Mouse (Mus musculus): ENCODE results near the gene Agt.

Agt gene

DNA sequence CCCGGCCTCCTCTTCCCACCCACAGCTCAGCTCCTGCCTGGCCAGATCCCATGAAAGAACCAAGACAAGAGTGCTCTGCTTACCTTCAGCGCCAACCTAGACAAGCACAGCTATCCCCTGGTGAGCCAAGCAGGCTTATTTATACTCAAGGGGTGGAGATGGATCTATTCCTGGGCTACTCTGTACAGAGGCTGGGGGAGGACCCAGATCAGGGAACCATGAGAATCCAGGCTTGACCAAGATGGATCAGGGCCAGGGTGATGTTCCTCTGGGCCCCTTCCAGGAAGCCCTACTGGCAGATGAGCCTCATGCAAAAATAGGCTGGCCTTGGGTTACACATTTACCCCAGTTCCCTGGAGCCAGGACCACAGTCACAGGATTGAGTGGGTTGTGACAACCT, at the start of gene Agt:
Agt (minus strand) TSS at position 114 of the 400 bp plus-strand sequence.
- DNase-seq (ENCODE audit: low spot score in 2 of 2): no peak

DNA sequence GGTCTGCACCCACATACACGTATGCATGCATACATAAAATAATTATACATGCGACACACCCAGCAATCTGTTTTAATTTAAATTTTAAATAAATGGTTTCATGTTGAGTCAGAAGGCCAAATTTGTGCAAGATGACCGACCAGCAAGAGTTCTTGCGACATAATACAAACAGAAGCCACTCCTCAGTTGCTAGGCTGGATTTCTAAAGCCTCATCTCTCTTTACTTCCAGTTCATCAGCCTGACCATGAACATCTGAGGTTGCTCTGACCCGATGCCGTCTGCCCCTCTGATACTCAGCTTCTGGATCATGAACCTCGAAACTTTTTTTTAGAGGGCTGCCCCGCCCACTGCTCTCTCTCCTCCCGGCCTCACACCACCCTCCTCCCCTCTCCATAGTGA, 48.7 kb upstream of the Agt start:
- DNase-seq (ENCODE audit: low spot score in 2 of 2): no peak

DNA sequence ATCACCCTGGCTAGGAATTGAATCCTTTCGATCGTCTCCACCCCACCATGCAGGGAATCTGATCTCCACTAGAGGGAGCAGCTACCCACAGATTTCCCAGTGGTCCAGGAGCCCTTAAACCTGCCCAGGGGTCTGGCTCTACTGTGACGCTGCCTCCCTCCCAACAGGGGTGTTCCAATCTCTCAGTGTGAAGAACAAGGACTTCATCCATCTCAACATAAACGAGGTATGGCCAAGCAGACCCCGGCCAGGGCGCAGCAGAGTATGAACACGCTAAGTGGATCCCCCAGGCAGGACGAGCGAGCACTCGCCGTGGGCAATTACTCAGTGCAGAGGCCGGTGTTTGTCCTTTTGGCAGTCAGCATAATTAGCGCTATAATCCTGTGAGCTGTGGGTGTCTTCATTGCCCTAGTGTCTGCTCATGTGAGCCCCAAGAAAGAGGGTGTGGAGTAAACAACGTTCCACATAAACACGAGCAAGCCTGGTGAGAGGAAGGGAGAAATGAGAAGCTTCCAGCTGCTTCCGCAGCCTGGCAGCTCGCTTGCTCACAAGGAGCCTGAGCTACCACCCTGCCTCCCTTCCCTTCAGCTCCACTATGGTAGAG, 47.9 kb upstream of the Agt start:
- peak; percentile 22 to 69 for DNase-seq (ENCODE audit: low spot score in 2 of 2)

DNA sequence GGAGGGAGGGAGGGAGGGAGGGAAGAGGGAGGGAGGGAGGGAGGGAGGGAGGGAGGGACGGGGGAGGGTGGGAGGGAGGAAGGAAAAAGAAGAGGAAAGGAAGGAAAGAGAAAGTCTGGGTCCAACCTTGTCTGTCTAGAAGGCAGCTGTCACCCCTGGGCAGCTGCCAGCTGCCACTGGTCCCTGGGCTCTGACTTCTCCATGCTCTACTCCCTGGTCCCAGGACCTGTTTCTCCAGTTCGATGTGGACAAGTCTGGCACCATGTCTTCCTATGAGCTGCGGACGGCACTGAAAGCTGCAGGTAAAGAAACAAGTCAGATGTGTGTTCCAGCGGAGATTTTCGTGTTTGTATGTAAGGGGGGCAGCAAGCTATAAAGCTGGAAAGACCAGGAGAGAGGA, 44.8 kb upstream of the Agt start:
- no peak for DNase-seq (ENCODE audit: low spot score in 2 of 2)

DNA sequence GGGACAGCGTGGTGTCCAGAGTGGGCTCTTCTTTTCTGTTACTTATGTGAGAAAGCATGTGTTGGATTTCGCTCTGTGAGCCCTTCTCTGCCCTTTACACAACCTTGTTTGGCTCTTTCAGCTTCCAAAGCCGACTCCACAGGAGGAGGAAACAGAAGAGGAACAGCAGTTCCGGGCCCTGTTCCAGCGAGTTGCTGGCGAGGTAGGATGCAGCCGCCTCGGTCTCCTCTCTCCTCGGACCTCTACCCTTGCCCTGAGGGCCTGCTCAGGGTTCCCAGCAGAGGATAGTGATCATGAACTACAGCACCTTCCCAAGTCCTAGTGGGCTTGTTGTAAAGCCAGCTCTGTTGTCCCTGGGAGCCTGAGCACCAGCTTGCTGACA, 39.5 kb upstream of the Agt start:
- DNase-seq (ENCODE audit: low spot score in 2 of 2): no peak

DNA sequence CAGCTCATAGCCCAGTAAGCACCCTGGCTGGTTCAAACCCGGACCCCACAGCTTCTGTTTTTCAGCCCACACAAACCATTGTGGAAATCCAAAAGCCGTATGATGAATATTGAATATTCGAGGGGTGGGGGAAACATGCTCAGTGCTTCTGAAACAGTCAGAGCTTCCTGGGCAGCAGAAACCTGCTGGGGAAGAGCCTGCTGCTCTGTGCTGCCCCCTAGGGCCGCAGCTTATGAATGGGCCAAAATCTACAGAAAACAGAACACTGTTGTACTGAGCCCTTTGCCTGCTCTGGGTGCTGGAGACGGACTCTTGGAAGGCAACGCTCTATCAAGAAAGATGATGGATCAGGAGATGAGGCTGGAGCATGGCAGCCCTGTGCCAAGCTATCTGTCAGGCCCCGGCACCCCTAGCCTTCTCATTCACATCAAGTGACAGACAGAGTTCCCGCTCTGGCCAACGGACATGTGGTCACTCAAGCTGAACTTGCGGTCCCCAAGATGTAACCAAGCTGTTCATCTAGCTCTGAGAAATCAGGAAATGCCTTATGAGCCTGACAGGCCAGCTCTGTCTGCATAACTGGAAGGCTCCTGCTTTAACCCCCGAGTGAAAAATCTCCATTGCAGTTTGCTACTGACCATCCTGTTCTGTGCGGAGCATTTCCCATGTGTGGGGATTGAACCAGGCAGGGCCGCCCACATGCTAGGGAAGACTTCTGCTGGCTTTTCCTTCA, 38.9 kb upstream of the Agt start:
- DNase-seq (ENCODE audit: low spot score in 2 of 2): peak in 1 of 2 experiments; percentile 31

DNA sequence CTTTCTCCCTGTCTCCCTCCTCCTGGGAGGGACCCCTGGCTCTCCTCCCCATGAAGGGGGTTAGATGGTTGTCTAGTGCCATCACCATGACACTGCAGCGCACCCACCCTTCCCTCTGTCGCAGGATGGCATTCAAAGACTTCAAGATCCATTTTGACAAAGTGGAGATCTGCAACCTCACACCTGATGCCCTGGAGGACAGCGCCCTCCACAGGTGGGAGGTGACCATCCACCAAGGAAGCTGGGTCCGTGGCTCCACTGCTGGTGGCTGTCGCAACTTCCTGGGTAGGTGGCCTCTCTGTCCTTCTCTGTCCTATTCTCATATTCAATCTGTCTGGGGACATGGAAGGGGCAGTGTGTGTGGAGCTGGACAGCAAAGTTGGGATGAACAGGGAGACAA, 34.6 kb upstream of the Agt start:
- DNase-seq (ENCODE audit: low spot score in 2 of 2): peak in 1 of 2 experiments; percentile 25

DNA sequence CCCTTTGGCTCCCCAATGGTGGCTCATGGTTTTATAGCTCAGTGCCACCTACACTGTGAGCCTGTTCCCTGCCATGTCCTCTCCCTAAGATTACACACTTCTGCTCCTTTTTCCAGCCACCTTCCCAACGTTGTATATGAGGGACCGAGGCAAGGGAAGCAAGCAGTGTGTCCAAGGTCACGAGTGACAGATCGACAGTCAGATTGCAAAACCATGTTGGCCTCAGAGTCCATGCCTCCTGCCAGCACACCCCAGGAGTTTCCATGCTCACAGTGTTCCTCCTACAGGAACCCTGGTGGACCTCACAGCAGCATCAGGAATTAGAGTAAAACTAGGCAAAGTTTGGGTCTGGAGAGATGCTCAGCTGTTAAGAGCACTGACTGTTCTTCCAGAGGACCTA, 19.9 kb upstream of the Agt start:
- DNase-seq (ENCODE audit: low spot score in 2 of 2): no peak

DNA sequence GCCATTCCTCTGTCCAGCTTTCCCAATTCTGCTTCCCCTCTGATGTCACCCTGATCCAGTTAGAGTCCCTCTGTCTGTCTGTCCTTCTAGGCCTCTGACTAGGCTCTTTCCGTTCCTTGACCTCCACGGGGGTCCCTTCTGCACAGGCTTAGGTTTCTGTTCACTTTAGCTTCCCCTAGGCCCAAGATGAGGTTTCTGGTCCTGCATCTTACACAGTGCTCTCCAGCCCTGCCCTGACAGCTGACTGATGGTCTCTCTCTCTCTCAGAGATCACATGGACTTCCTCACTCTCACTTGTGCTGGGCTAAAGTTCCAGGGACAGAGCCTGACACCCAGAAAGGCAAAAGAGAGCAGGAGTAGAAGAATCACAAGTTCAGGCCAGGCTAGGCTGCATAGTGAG, 17.1 kb upstream of the Agt start:
- no peak for DNase-seq (ENCODE audit: low spot score in 2 of 2)

DNA sequence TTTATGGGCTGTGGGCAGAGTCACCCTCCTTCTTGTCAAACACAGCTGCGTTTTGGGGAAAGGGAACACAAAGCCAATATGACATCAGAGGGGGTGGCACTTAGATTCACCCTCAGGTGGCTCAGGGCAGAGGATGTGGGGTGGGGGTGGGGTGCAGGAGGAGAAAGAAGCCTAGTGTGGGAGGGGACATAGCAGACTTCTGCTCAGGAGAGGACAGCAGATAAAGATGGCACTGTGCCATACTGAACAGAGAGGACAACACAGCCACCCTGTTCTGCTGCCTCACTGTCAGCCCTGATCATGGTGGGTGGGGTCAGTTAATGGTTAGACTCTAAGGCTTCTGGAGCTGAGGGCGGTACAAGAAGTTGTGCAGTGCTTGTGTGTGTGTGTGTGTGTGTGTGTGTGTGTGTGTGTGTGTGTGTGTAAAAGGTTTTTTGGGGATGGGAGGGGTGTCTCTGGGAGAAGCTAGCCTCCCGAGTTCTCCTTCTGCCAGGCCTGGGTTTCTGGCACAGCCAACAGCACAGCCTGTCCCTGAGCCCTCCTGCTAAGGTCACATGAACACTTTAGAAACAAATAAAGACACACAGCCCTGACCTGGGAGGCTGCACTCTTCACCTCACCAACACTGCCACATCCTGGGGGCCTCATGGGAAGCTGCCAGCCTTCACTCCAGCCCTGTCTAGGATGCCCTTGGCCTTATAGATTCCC, 16.4 kb upstream of the Agt start:
- DNase-seq (ENCODE audit: low spot score in 2 of 2): peak; percentile 22 to 37

DNA sequence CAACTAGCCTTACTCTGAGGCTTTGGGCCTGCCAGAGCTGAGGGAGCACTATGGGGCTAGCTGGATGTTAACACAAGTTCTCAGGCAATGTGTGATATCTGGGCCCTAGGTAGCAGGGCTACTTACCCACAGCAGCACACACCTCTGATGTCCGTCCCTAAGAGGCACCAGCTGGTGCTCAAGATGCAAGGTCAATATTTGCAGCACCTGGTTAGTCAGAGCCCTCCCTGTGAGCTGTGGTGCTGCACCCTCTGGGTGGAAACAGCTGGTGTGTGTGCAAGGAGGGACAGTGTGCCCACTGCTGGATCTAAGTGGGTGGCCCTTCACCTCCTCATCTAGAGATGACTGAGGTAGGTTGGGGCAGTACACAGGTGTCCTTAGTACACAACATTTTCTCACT, 7.2 kb upstream of the Agt start:
- DNase-seq (ENCODE audit: low spot score in 2 of 2): no peak

DNA sequence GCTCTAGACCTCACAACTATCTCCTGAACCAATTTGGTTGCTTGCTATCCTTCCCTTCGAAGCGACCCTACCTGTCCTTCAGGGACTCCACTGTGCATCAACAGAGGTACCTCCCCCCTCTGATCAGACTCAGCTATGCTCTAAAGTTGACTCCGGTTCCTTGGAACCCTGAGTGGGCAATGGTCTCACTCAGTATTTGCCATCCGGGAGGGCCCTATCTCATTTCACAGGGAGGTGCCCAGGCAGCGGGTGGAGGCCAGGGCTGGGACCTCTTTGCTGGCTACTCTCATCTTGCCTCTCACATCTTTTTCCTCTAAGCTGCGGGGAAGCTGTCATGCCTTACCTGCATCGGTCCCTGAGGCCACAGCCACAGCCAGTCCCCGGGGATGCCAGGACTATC, 6.3 kb upstream of the Agt start, which contains the start of gene Capn9:
Capn9 (plus strand) TSS at position 301 of the 400 bp plus-strand sequence.
- no peak for DNase-seq (ENCODE audit: low spot score in 2 of 2)

DNA sequence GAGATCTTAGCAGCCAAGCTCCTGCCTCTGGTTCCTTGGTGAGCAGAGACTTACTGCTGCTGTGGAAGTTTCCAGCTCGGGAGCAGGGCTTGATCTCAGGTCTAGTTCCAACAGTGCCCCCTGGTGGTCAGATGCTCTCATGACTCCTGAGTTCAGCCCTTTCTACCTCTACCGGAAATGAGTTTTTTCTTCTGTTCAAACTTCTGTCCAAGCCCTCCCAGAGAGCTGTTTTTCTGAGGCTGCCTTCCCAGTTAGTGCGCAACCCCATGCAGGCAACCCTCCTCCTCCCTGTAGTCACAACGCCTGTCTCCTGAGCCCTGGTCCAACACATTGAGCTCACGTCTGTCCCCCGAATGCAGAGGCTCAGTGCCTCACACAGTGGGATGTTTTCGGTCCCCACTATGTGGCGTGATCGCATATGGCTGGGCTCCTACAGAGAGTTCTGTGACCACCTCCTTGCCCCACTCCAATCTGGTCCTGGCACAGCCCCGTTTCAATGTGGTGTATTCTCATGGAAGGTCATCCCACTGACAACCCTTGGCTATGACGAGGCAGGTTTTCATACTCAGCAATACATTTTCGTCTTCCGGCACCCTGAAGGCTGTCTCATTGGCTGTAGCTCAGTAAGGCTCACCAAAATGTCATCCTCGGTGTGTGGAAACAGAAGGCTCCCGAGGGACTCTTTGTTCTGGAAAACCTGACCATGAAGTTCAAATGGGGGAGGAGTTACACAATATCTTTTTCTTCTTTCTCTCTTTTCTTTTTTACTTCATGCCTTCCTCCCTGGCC, 4.2 kb upstream of the Agt start:
- peak; percentile 78 to 95 for DNase-seq (ENCODE audit: low spot score in 2 of 2)

DNA sequence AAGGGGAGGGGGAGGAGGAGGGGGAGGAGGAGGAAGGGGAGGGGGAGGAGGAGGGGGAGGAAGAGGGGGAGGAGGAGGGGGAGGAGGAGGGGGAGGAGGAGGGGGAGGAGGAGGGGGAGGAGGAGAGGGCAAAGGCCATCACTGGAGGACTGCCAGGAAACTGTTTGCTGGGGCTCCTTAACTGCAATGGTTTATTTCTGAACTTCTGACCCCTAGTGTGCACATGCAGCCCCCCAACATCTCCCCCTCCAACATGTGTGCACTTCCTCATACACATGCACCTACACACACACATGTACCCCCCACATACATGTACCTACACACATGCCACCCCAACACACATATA, 2.9 kb upstream of the Agt start:
- no peak for DNase-seq (ENCODE audit: low spot score in 2 of 2)

DNA sequence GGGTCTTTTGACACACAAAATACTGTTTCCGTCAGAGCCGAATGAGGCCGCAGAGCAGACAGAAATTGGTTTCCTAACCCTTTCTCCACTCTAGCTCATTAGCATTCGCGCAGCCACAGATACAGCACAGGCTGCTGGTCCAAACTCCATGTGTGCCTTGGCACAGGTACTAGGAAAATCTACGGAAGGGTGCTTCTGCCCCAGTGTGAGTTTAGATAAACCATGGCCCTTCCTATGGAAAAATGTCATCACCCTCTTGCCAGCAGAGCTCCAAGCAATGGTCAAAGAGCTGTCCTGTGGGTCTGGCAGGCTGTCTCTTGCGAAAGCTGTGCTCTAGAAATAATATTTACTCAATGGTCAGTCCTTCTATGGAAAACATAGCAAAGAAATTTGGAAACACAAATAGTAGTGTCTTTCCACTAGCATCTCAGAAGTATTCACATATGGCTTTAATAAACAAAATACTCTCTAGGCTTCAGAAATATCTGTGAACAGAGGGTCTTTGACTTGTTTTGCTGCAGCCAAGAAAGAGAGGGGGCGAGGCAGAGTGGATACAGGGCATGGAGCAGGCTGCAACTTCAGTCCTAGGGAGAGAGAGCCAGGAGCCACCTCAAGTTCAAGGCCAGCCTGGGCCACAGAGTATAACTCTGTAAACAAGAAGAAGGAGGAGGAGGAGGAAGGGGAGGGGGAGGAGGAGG, 2.4 kb upstream of the Agt start:
- no peak for DNase-seq (ENCODE audit: low spot score in 2 of 2)

DNA sequence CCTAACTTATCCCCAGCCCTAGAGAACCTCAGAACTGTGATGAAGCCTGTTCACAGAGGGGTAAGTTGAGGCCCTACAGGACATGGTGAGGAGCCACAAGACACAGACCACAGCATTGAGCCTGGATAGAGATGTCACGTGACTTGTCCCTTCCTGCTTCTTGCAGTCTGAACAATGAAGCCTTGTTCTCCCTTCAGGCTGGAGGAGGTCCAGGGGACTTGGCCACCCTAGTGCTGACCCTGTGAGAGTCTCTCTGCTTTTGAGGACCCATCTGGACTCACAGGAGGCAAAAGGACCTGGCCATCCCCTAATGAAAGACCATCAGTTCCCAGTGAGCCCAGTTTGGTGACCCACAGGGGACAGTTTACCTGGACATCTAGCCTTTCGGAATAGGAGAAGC, 406 bp downstream of the Agt start:
- no peak for DNase-seq (ENCODE audit: low spot score in 2 of 2)

DNA sequence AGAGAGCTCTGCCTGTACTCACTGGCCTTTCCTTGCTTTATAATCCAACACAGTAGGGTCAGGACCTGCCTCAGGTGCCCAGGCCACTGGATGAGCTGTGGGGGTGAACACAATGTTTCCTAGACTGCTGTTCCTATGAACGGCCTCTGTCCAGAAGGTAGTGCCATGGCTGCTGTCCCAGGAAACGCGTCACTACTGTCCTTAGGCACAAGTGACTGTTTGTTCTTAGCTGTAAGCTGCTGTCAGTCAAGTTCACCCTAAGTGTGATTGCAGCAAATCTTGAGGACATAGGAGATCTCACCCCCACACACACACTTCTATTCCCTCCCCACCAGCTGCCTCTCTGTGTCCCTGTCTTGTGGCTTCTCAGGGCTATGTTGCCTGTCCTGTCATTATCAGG, 1.9 kb downstream of the Agt start:
- no peak for DNase-seq (ENCODE audit: low spot score in 2 of 2)

DNA sequence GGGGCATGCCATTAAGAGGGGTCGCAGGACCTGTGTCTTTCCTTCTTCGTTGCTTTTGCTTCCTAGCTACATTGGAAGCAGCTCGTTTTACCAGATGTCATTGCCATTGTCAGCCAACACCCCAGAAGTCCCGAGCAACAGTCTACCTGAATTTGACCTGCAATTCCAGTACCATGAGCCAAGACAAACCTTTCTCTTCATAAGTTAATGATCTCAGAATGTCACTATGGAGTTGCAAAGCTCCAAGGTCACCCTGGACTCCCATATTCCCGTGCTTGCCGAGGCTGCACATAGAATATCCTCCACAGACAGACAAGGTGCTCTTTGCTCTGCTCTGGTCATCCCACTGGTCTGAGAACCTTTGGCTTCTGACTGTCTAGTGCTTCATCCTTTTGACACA, 2.4 kb downstream of the Agt start:
- DNase-seq (ENCODE audit: low spot score in 2 of 2): no peak

DNA sequence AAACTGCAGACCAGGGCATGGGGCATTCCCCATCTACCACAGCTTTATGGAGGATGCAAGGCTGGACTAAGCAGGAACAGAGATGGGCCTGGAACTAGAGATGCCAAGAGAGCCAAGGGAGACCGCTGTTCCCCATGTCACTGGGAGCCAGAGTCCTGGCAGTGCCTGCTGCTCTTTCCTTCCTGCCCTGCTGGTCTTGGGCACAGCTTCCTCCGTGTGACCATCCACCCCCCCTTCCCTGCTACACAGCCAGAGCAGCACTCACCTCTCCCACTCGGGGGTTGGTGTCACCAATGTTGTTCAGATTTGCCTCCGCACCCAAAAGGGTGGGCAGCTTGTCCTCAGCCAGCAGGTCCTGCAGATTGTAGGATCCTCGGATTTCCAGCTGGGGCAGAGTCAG, 12.0 kb downstream of the Agt start:
- DNase-seq (ENCODE audit: low spot score in 2 of 2): no peak

DNA sequence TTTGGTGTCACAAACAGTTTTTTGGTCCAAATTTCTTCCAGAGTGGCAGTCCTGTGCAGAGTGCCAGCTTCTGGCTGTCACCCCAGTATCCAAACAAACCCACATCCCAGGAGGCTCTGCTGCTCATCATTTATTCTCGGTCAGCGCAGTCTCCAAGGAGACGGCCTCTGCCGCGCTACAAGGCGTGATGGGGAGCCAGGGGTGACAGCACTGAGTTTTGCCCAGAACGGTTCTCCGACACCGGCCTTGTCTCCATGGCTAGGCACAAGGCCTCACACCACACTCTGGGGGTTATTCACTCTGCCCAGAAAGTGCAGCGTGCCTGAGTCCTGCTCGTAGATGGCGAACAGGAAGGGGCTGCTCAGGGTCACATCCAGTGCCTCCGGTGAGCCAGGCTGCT, 12.8 kb downstream of the Agt start:
- DNase-seq (ENCODE audit: low spot score in 2 of 2): no peak

DNA sequence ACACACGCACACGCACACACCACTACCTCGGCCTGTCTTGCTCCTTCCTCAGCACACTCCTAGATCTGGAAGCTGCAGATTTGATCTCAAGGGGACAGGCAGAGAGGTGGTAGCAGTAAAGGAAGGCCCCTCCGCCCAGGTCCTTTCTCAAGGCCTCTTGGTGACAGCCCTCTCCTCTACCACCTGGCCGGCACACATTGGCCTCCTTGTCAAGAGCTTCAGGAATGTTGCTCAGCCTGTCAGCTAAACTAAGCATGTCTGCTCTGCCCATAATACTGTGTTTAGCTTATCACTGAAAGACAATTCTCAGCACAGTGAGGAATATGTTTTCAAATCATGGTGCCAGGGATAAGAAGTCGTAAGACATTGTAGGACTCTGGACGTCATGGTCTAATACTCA, 13.3 kb downstream of the Agt start:
- DNase-seq (ENCODE audit: low spot score in 2 of 2): no peak

Measured in thymus, postnatal 10 days (tissue).